Mouse (Mus musculus) embryonic facial prominence, embryonic 15.5 days (tissue): ENCODE data around the gene Krt28. TPM values are rescaled to one million over a fixed set of nuclear protein-coding genes. Genes with fewer than 3 reads are reported as not detected.

Experiments used
- ATAC-seq: fragments of 200-750 bp; cut with Nextera tagmentation; 2 replicates; pipeline ENCODE4 v1.8.0; 2017; ENCODE audit warnings: low read depth, moderate TSS enrichment; ENCODE audit not compliant: insufficient number of reproducible peaks, low FRiP score, low TSS enrichment
- H3K27ac ChIP-seq: fragments of 300-500 bp; sonication (generic); replicated peaks from 2 replicates; pipeline ENCODE4 v1.5.1; 2015; ENCODE audit warnings: mild to moderate bottlenecking, inconsistent platforms
- H3K27me3 ChIP-seq: fragments of 300-500 bp; sonication (generic); 2 replicates; pipeline ENCODE4 v1.6.1; 2015; ENCODE audit warnings: inconsistent platforms
- H3K36me3 ChIP-seq: fragments of 300-500 bp; sonication (generic); 2 replicates; pipeline ENCODE4 v1.6.1; 2015; ENCODE audit warnings: mild to moderate bottlenecking, inconsistent platforms
- H3K4me1 ChIP-seq: fragments of 300-500 bp; sonication (generic); 2 replicates; pipeline ENCODE4 v1.6.1; 2015; ENCODE audit warnings: inconsistent platforms
- H3K4me2 ChIP-seq: fragments of 300-500 bp; sonication (generic); replicated peaks from 2 replicates; pipeline ENCODE4 v1.6.1; 2015; ENCODE audit warnings: mild to moderate bottlenecking, inconsistent platforms
- H3K4me3 ChIP-seq: fragments of 300-500 bp; sonication (generic); replicated peaks from 2 replicates; pipeline ENCODE4 v1.5.1; 2015; ENCODE audit warnings: mild to moderate bottlenecking, inconsistent platforms
- H3K9ac ChIP-seq: fragments of 300-500 bp; sonication (generic); 2 replicates; pipeline ENCODE4 v1.6.1; 2015; ENCODE audit warnings: inconsistent platforms
- H3K9me3 ChIP-seq: fragments of 300-500 bp; sonication (generic); replicated peaks from 2 replicates; pipeline ENCODE4 v1.6.1; 2016; ENCODE audit warnings: inconsistent platforms
- WGBS: fragments of 180-500 bp; shearing (Covaris S2); methylation state at CpG from one replicate; pipeline ENCODE4 v1.1.7; 2015; 5-methylcytosine and 5-hydroxymethylcytosine counted together
- polyA plus RNA-seq: library from polyadenylated mRNA; unstranded; fragments of >200 nt; fragmentation: Nextera tagmentation; extraction: Ambion mirVana; gene quantifications from 2 replicates; pipeline ENCODE4 v1.2.1, GENCODE M21; 2015

Krt28 gene
- polyA plus RNA-seq, 1 experiment from 2014 or later = 19.5 TPM

DNA sequence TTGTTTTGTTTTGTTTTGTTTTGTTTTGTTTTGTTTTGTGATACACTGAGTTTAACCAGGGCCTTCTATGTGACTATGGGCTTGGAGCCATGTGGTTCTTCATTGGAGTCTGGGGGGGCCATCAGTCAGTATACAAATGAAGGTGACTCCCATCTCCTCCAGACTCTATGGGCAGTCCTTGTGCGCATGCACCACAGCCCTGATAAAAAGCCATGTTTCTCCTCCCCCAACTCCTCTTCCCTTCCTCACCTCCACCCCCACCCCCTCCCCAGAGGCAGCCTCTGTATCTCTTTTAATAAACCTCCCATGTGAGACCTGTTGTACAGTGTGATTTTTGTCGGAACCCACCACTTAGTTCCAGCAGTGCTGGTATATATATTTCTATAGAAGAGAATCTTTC, 22.0 kb upstream of the Krt28 start:
- Histone ChIP-seq H3K4me1 (no peaks in the 10 kb centered on the region), H3K9me3 (no peaks in the 10 kb centered on the region), H3K9ac (no peak overlapping the region), H3K27me3 (peaks cover 6% of the 10 kb centered on the region; the same call in 1 of the 2 replicates), H3K27ac (no peak overlapping the region), H3K36me3 (no peaks in the 10 kb centered on the region), H3K4me2 (no peak overlapping the region), H3K4me3 (no peak overlapping the region)
- ATAC-seq = no peak
- 83% methylated on average over 2 of the region's 2 CpGs for WGBS

DNA sequence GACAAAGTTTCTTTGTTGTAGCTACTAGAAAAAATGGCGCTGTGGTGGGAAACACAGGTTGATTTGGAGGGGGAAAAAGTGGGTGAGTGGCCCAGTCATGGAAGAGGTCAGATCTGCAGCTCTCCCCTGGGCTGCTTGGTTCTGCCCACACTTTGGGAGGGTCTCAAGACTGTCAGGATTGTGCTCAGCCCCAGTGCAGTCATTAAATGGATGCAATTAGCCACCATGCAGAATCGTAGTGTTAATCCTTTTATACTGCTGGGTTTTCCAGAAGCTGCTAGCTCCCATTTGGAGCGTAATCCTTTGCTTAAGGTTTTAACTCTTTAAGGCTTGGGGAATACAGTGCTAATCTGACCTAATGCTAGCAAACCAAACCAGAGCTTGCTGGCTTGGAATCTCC, 21.3 kb upstream of the Krt28 start:
- Histone ChIP-seq H3K9ac (no peak overlapping the region), H3K4me2 (no peak overlapping the region), H3K27ac (no peak overlapping the region), H3K4me1 (no peaks in the 10 kb centered on the region), H3K27me3 (peaks cover 6% of the 10 kb centered on the region; the same call in 1 of the 2 replicates), H3K36me3 (no peaks in the 10 kb centered on the region), H3K4me3 (no peak overlapping the region), H3K9me3 (no peaks in the 10 kb centered on the region)
- WGBS = 34% methylated on average over 3 of the region's 3 CpGs
- no peak for ATAC-seq

DNA sequence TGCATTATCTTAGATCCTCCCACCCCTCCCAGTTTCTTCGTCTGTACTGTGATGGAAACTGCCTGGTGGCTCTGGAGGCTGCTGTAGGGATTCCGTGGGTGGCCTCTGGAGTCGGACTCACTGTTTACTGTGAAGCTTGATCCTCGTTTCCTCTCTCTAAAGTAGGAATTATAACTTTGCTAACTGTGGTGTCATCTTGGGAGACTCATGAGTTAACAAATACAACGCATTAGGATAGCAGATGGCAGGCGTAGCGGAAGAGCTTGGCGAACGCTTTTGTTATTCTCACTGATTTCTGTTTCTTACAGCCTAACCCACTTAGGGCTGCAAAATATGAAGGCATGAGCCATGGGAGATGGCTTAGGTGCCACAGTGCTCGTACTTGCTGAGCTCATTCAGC, 17.8 kb upstream of the Krt28 start:
- no peaks in the 10 kb centered on the region for H3K27me3 ChIP-seq
- H3K4me3 ChIP-seq = no peak overlapping the region
- H3K4me2 ChIP-seq = no peak overlapping the region
- no peaks in the 10 kb centered on the region for H3K4me1 ChIP-seq
- WGBS = 73% methylated on average over 10 of the region's 10 CpGs
- H3K9ac ChIP-seq = no peak overlapping the region
- H3K9me3 ChIP-seq = no peaks in the 10 kb centered on the region
- no peak for ATAC-seq
- no peaks in the 10 kb centered on the region for H3K36me3 ChIP-seq
- H3K27ac ChIP-seq = 0 out of 2 replicates have a peak overlapping the region, but pooled peaks have one; percentile 45

GRCm38 (mm10) chr11:99391375-99391774, 16.7 kb upstream of the Krt28 start:
- no peak for ATAC-seq
- Histone ChIP-seq H3K9me3 (no peaks in the 10 kb centered on the region), H3K4me1 (peaks cover 7% of the 10 kb centered on the region), H3K4me3 (no peak overlapping the region), H3K9ac (no peak overlapping the region), H3K4me2 (no peak overlapping the region), H3K27me3 (no peaks in the 10 kb centered on the region), H3K27ac (peak overlapping the region; percentile 45), H3K36me3 (no peaks in the 10 kb centered on the region)
- 52% methylated on average over 6 of the region's 6 CpGs for WGBS

DNA sequence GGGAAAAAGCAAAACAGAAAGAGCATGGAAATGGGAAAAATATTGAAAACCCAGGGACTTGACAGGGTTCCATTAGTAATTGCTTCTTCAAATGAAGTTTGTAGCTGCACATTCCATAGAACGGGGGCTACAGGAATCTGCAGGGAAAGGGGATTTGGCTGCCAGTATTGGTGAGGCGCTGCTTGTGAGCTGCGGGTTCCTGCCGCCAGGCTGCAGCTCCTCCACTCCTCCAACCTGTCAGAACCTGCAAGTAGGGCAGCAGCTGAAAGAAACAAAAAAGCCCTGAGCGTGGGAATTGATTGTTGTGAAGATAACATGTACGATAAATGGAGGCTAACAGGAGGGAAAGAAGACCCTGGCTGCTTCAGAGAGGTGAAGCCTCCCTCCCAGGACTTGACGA, 16.2 kb upstream of the Krt28 start:
- Histone ChIP-seq H3K4me1 (peaks cover 7% of the 10 kb centered on the region), H3K9me3 (no peaks in the 10 kb centered on the region), H3K4me3 (no peak overlapping the region), H3K36me3 (no peaks in the 10 kb centered on the region), H3K27me3 (no peaks in the 10 kb centered on the region), H3K27ac (peak overlapping the region; percentile 45), H3K4me2 (no peak overlapping the region), H3K9ac (no peak overlapping the region)
- no peak for ATAC-seq
- WGBS = 61% methylated on average over 7 of the region's 7 CpGs

DNA sequence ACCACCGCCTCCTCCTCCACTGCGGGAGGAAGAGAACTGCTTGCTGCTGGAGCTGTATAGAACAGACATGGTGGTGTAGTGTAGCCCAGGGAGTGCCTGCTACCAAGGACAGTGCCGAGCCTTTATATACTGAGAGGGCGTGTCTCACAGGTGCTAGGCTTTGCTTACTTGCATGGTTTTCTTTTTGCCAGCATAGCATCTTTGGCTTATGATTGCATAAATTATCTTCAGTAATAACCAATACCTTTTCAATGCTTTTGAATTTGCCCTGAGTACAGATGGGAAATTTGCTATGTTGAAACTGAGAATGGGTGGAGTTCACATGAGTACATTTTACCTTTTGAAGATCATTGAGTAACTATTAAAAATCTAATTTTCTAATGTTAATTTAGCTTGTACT, 14.6 kb upstream of the Krt28 start, which contains the start of gene Krt10:
TSS of gene Krt10 (minus strand) at position 101 of the 400 bp plus-strand sequence.
- Histone ChIP-seq H3K9ac (no peak within 1 kb of the TSS), H3K4me2 (no peak within 1 kb of the TSS), H3K27me3 (no peaks in the 10 kb centered on the region), H3K27ac (no peak within 1 kb of the TSS), H3K9me3 (no peaks in the 10 kb centered on the region), H3K4me1 (peaks cover 7% of the 10 kb centered on the region), H3K36me3 (no peaks in the 10 kb centered on the region), H3K4me3 (peak within 1 kb of the TSS; percentile 4; the same call in 1 of the 2 replicates)
- ATAC-seq = no peak
- 65% methylated on average over 4 of the region's 4 CpGs for WGBS

GRCm38 (mm10) chr11:99388661-99389060, 14.0 kb upstream of the Krt28 start:
- 87% methylated on average over 18 of the region's 18 CpGs for WGBS
- H3K27me3 ChIP-seq = no peaks in the 10 kb centered on the region
- no peaks in the 10 kb centered on the region for H3K9me3 ChIP-seq
- no peak overlapping the region for H3K27ac ChIP-seq
- peaks cover 7% of the 10 kb centered on the region for H3K4me1 ChIP-seq
- no peaks in the 10 kb centered on the region for H3K36me3 ChIP-seq
- ATAC-seq = no peak
- H3K4me3 ChIP-seq = peak overlapping the region; percentile 4; the same call in 1 of the 2 replicates
- no peak overlapping the region for H3K9ac ChIP-seq
- no peak overlapping the region for H3K4me2 ChIP-seq

DNA sequence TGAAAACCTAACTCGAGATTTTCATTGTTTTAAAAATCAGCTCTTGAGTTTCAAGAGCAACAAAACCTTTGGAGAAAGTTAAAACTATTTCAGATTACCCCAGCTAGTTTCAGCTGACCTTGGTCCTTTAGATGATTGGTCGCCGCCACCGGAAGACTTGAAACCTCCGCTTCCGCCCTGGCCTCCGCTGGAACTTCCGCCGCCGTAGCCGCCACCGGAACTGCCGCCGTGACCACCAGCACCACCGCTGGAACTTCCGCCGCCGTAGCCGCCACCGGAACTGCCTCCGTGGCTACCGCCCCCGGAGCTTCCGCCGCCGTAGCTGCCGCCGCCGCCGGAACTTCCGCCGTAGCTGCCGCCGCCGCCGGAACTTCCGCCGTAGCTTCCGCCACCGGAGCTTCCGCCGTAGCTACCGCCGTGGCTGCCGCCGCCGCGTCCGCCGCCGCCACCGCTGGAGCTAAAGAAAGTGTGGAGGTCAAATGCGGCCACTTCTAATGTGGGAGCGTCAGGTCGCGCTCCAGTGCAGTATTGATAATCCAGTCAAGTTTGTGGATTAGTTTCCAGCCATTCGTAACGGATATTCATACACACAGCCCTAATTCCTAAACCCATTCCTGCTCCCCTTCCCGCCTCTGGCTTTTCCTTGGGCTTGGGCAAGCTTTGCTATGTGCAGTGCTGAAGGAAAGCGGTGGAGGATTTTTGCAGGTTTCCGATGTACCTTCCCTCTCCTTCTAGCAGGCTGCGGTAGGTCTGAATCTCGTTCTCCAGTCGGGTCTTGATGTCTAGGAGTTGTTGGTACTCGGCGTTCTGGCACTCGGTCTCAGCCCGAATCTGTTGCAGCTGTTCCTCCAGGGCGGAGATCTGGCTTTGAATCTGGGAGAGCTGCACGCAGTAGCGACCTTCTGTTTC, 11.4 kb upstream of the Krt28 start:
- H3K27ac ChIP-seq = peak overlapping the region; percentile 99
- WGBS = under 1% methylated on average over 71 of the region's 71 CpGs
- H3K9me3 ChIP-seq = no peaks in the 10 kb centered on the region
- peaks cover 7% of the 10 kb centered on the region for H3K4me1 ChIP-seq
- H3K36me3 ChIP-seq = no peaks in the 10 kb centered on the region
- peaks cover 3% of the 10 kb centered on the region; the same call in 1 of the 2 replicates for H3K27me3 ChIP-seq
- peak overlapping the region; percentile 66 for H3K4me2 ChIP-seq
- peak overlapping the region; percentile 63 for H3K4me3 ChIP-seq
- ATAC-seq = peak; percentile 81
- peak overlapping the region; percentile 72 for H3K9ac ChIP-seq

DNA sequence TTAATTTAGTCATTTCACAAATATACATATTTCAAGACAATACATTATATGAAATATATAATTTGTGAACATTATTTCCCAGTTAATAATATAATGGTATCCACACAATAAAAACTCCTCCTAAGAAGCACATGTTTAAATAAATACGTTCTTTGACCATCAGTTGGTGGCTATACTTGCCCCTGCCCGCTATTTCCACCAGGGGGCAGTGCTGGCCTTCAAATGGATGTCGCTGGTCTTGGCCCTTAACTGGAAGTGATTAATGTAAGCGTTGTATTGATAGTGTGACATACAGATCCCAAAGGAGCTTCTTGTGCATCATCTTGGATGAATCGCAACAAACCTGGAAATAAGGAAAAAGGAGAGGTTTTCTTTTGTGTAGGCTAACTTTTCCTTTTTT, 4.9 kb upstream of the Krt28 start:
- Histone ChIP-seq H3K4me1 (no peaks in the 10 kb centered on the region), H3K4me3 (no peak overlapping the region), H3K27me3 (peaks cover 3% of the 10 kb centered on the region; the same call in 1 of the 2 replicates), H3K9me3 (no peaks in the 10 kb centered on the region), H3K27ac (no peak overlapping the region), H3K4me2 (no peak overlapping the region), H3K36me3 (no peaks in the 10 kb centered on the region), H3K9ac (no peak overlapping the region)
- ATAC-seq = no peak
- WGBS = 10% methylated on average over 5 of the region's 5 CpGs

DNA sequence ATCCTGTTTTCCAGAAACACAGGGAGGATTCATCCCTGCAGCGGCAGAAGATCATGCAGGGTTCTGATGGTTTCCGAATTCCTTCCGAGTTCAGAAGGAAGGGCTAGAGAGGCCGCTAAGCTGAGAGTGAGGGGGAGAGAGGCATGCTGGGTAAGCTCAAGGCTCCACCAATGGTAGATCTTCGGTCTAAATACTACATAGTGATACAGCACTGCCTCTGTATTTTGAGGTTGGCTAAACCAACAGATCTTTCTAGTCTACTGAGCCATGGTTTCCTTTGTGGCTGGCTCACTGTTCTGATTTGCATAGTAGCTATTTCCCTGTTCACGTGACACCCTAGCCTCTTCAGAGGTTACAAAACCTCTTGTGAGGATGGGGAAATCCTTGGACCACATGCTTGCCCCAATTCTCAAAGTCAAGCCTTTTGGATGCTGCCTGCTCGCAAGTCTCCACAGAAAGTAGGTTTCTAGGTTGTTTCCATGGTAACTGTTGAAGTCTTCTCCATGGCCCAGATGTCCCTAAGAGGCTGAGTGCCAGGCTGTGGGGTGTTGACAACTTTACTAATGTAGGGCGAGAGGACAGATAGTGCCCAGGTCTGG, 4.8 kb downstream of the Krt28 start:
- H3K27me3 ChIP-seq = no peaks in the 10 kb centered on the region
- WGBS = 83% methylated on average over 8 of the region's 8 CpGs
- H3K4me3 ChIP-seq = no peak overlapping the region
- H3K27ac ChIP-seq = no peak overlapping the region
- H3K36me3 ChIP-seq = no peaks in the 10 kb centered on the region
- no peaks in the 10 kb centered on the region for H3K9me3 ChIP-seq
- H3K4me2 ChIP-seq = no peak overlapping the region
- H3K4me1 ChIP-seq = no peaks in the 10 kb centered on the region
- ATAC-seq = no peak
- no peak overlapping the region for H3K9ac ChIP-seq

DNA sequence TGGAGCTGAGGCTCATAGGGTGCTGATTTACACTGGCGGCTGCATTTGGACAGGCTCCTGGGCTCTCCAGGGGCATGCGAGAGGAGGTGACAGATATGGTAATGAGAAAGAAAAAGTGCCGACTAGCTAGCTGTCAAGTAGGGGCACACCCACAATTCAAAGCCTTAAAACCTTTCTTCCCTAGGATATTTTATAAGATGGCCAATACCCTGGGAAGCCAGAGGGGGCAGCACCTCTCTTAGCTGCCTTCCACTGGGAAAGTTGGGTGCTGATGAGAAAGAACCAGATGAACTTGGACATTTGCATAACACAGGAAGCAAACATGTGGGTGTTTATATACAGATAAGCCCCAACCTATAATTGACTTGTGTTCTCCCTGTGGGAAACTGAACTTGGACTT, 5.5 kb downstream of the Krt28 start:
- no peaks in the 10 kb centered on the region for H3K9me3 ChIP-seq
- WGBS = 12% methylated on average over 3 of the region's 3 CpGs
- H3K36me3 ChIP-seq = no peaks in the 10 kb centered on the region
- H3K4me3 ChIP-seq = no peak overlapping the region
- ATAC-seq = no peak
- no peak overlapping the region for H3K4me2 ChIP-seq
- H3K9ac ChIP-seq = no peak overlapping the region
- no peak overlapping the region for H3K27ac ChIP-seq
- H3K27me3 ChIP-seq = no peaks in the 10 kb centered on the region
- H3K4me1 ChIP-seq = no peaks in the 10 kb centered on the region
